Mouse (Mus musculus) spleen, adult 2 months (tissue): ENCODE results near the gene Lrrk1. TPM values are rescaled to one million over a fixed set of nuclear protein-coding genes. Genes with fewer than 3 reads are reported as not detected.

ENCODE experiments used
- DNase-seq, 2 experiments: peaks; one replicate each; pipeline versions ENCODE4 v3.0.0 to v3.0.0-alpha.2; 2012 to 2021; ENCODE audit warnings: low spot score in 2 of 2, low read depth in 1 of 2
- H3K27ac ChIP-seq: fragments of 200-500 bp; 2 replicates; pipeline ENCODE4 v1.5.1; 2012; ENCODE audit warnings: low read length, inconsistent platforms; ENCODE audit not compliant: insufficient read depth
- H3K27me3 ChIP-seq: fragments of 200-500 bp; 2 replicates; pipeline ENCODE4 v1.6.1; 2012; ENCODE audit warnings: mild to moderate bottlenecking, moderate library complexity, low read length, inconsistent platforms; ENCODE audit not compliant: control insufficient read depth, insufficient read depth
- H3K36me3 ChIP-seq: fragments of 200-500 bp; 2 replicates; pipeline ENCODE4 v1.6.1; 2012; ENCODE audit warnings: mild to moderate bottlenecking, low read length, inconsistent platforms; ENCODE audit not compliant: control insufficient read depth, insufficient read depth
- H3K4me1 ChIP-seq: fragments of 200-500 bp; 2 replicates; pipeline ENCODE4 v1.6.1; 2011; ENCODE audit warnings: inconsistent platforms; ENCODE audit not compliant: control insufficient read depth, insufficient read depth, insufficient read length
- H3K4me3 ChIP-seq: fragments of 200-500 bp; 2 replicates; pipeline ENCODE4 v1.5.1; 2011; ENCODE audit warnings: mild to moderate bottlenecking, inconsistent platforms; ENCODE audit not compliant: insufficient read depth, insufficient read length; ENCODE audit errors: extremely low read depth
- CTCF ChIP-seq: fragments of 200-500 bp; IDR thresholded peaks from 2 replicates; pipeline ENCODE4 v1.5.1; 2011; ENCODE audit warnings: mild to moderate bottlenecking, inconsistent platforms; ENCODE audit not compliant: insufficient read depth, insufficient read length, insufficient replicate concordance; ENCODE audit errors: extremely low read depth
- POLR2A ChIP-seq: fragments of 200-500 bp; IDR thresholded peaks from 2 replicates; pipeline ENCODE4 v1.6.1; 2011; ENCODE audit warnings: low read depth, low read length, inconsistent platforms
- WGBS: fragments of 180-500 bp; shearing (Covaris S2); methylation state at CpG from one replicate; pipeline ENCODE4 v1.1.7; 2018; 5-methylcytosine and 5-hydroxymethylcytosine counted together
- polyA plus RNA-seq: library from polyadenylated mRNA; depleted of rRNA; stranded (reverse); fragments of >200 nt; gene quantifications from 2 replicates; pipeline ENCODE4 v1.2.3, GENCODE M21; 2012

Lrrk1 gene
- polyA plus RNA-seq, 1 experiment, result 45.8 TPM

GRCm38 (mm10) chr7:66214477-66214876 is 173.7 kb downstream of the Lrrk1 start:
- DNase-seq, result no peak
- no peaks in the 10 kb centered on the region for H3K36me3 ChIP-seq
- TF ChIP-seq POLR2A (no peak), CTCF (no peak)
- no peak overlapping the region for H3K27ac ChIP-seq
- H3K4me3 ChIP-seq, result no peak overlapping the region
- WGBS, result 76% methylated on average over 6 of the region's 6 CpGs
- peaks cover 36% of the 10 kb centered on the region; the same call in 1 of the 2 replicates for H3K4me1 ChIP-seq
- no peaks in the 10 kb centered on the region for H3K27me3 ChIP-seq

GRCm38 (mm10) chr7:66212887-66213286 is 175.3 kb downstream of the Lrrk1 start:
- H3K27ac ChIP-seq, result no peak overlapping the region
- no peaks in the 10 kb centered on the region for H3K36me3 ChIP-seq
- H3K27me3 ChIP-seq, result no peaks in the 10 kb centered on the region
- no peak for TF ChIP-seq POLR2A
- no peak for TF ChIP-seq CTCF
- peaks cover 20% of the 10 kb centered on the region; the same call in 1 of the 2 replicates for H3K4me1 ChIP-seq
- H3K4me3 ChIP-seq, result no peak overlapping the region
- DNase-seq, result no peak
- WGBS, result 65% methylated on average over 1 of the region's 1 CpGs

GRCm38 (mm10) chr7:66209920-66210319 is 178.2 kb downstream of the Lrrk1 start:
- Histone ChIP-seq H3K27ac (no peak overlapping the region), H3K4me3 (no peak overlapping the region), H3K36me3 (no peaks in the 10 kb centered on the region), H3K4me1 (peaks cover 11% of the 10 kb centered on the region; the same call in 1 of the 2 replicates), H3K27me3 (no peaks in the 10 kb centered on the region)
- WGBS, result 11% methylated on average over 2 of the region's 2 CpGs
- no peak for TF ChIP-seq POLR2A
- no peak for TF ChIP-seq CTCF
- DNase-seq, result no peak

DNA sequence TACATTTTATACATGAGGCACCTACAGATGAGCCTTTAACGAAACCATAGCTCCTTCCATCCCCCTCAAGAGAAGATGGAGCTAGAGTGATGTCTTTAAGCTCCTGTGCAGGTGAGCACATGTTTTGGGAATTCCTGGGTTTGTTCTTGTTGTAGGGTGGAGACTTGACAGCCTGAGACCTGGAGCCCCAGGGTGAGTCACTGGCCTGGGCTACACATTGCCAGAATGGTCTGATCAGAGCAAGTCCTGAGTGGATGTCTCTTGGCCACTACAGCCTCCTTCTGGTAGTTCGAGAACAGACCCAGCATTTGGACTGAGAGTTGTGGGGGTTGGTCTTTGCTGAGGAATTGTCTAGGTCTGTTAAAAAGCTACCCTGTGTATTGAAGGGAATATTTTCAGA is 186.5 kb downstream of the Lrrk1 start:
- Histone ChIP-seq H3K27me3 (no peaks in the 10 kb centered on the region), H3K4me1 (peaks cover 44% of the 10 kb centered on the region), H3K4me3 (no peak overlapping the region), H3K36me3 (no peaks in the 10 kb centered on the region), H3K27ac (peak overlapping the region; percentile 73)
- 92% methylated on average over 2 of the region's 2 CpGs for WGBS
- TF ChIP-seq CTCF (no peak), POLR2A (no peak)
- no peak for DNase-seq

DNA sequence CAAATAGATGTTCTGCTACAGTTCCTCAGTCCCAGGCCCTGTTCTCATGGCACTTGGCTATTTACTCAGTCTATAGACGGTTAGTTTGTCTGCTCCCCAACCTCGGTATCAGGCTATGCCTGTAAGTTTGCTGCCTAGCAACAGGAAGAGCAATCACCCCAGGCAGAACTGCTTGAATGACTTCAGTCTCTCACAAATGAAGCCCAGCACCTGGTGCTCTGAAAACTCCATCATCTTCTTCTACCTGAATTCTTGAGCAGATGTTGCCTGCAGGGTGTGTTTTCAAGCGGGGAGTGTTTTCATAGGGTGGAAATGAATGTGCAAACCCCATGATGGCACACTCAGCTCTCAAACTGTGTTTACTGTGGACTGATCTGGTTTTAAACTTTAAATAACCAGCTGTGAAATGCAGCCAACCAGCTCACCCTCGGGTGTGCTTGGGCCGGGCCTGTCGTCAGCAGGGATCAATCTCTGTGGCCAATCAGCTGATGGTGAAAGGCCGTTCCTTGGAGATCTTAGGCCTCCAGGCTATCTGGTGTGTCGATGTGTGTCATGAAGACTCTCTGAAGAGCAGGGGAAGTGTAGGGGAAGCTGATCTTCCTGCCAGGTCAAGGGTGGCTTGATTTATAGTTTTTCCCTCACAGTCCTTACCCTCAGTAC is 187.2 kb downstream of the Lrrk1 start:
- WGBS, result 12% methylated on average over 8 of the region's 8 CpGs
- H3K4me3 ChIP-seq, result no peak overlapping the region

GRCm38 (mm10) chr7:66200383-66200782 is 187.8 kb downstream of the Lrrk1 start:
- DNase-seq, result no peak
- TF ChIP-seq POLR2A (no peak), CTCF (no peak)
- peaks cover 48% of the 10 kb centered on the region for H3K4me1 ChIP-seq
- H3K4me3 ChIP-seq, result no peak overlapping the region
- 80% methylated on average over 3 of the region's 3 CpGs for WGBS
- H3K27ac ChIP-seq, result peak overlapping the region; percentile 73
- no peaks in the 10 kb centered on the region for H3K27me3 ChIP-seq
- no peaks in the 10 kb centered on the region for H3K36me3 ChIP-seq

More for the DNA sequence above, 187.2 kb downstream of the Lrrk1 start:
- H3K36me3 ChIP-seq, result no peaks in the 10 kb centered on the region
- no peaks in the 10 kb centered on the region for H3K27me3 ChIP-seq
- DNase-seq, result peak in 1 of 2 experiments; percentile 52
- H3K27ac ChIP-seq, result peak overlapping the region; percentile 73
- TF ChIP-seq CTCF, result no peak
- no peak for TF ChIP-seq POLR2A
- peaks cover 45% of the 10 kb centered on the region for H3K4me1 ChIP-seq

- Histone ChIP-seq H3K4me1 (peaks cover 57% of the 10 kb centered on the region), H3K27ac (peak overlapping the region; percentile 73)
- no peak for DNase-seq
Measured at GRCm38 (mm10) chr7:66199391-66199831, 188.7 kb downstream of the Lrrk1 start.

More at GRCm38 (mm10) chr7:66199391-66199831, 188.7 kb downstream of the Lrrk1 start:
- TF ChIP-seq CTCF (no peak), POLR2A (no peak)
- 63% methylated on average over 5 of the region's 5 CpGs for WGBS
- Histone ChIP-seq H3K27me3 (no peaks in the 10 kb centered on the region), H3K36me3 (no peaks in the 10 kb centered on the region), H3K4me3 (no peak overlapping the region)
